Mouse (Mus musculus): ENCODE measurements around the gene P2rx5. TPM values are rescaled to one million over a fixed set of nuclear protein-coding genes. Genes with fewer than 3 reads are reported as not detected.
A peak's percentile ranks its signal among the peaks of the same experiment; 100 is the strongest.

The P2rx5 gene
- polyA plus RNA-seq, 1 experiment from 2014 or later, result 0.12 TPM

GRCm38 (mm10) chr11:73162284-73162683 lies 2.1 kb downstream of the P2rx5 start:
- 84% methylated on average over 5 of the region's 5 CpGs for WGBS
- Histone ChIP-seq H3K4me3 (ENCODE audit: low read depth, low read length) (no peak overlapping the region), H3K9ac (ENCODE audit: low read length) (no peak overlapping the region), H3K4me1 (replicated peaks; ENCODE audit: control insufficient read depth, insufficient read depth, low read length) (0 out of 2 replicates have a peak, but pooled peaks cover 3% of the 10 kb centered on the region), H3K36me3 (ENCODE audit: control insufficient read depth, insufficient read depth, low read length) (no peaks in the 10 kb centered on the region), H3K4me2 (ENCODE audit: low read depth, low read length, severe bottlenecking) (no peak overlapping the region), H3K9me3 (ENCODE audit: control insufficient read depth, low read length) (no peaks in the 10 kb centered on the region), H3K27me3 (ENCODE audit: control insufficient read depth, insufficient read depth, low read length) (peaks cover 15% of the 10 kb centered on the region), H3K27ac (ENCODE audit: low read depth, low read length) (no peak overlapping the region)
- ATAC-seq (replicated peaks; ENCODE audit: low FRiP score) (no peak), DNase-seq (ENCODE audit: low spot score) (no peak)

- no peak overlapping the region for H3K4me3 ChIP-seq (ENCODE audit: low read depth, low read length)
- WGBS, result 87% methylated on average over 8 of the region's 8 CpGs
- no peaks in the 10 kb centered on the region for H3K4me1 ChIP-seq (replicated peaks; ENCODE audit: control insufficient read depth, insufficient read depth, low read length)
- no peaks in the 10 kb centered on the region for H3K27me3 ChIP-seq (ENCODE audit: control insufficient read depth, insufficient read depth, low read length)
- ATAC-seq (replicated peaks; ENCODE audit: low FRiP score) (no peak), DNase-seq (ENCODE audit: low spot score) (no peak)
- no peak overlapping the region for H3K4me2 ChIP-seq (ENCODE audit: low read depth, low read length, severe bottlenecking)
- no peaks in the 10 kb centered on the region for H3K36me3 ChIP-seq (ENCODE audit: control insufficient read depth, insufficient read depth, low read length)
- H3K27ac ChIP-seq (ENCODE audit: low read depth, low read length), result no peak overlapping the region
- H3K9ac ChIP-seq (ENCODE audit: low read length), result no peak overlapping the region
- H3K9me3 ChIP-seq (ENCODE audit: control insufficient read depth, low read length), result no peaks in the 10 kb centered on the region
Measured at GRCm38 (mm10) chr11:73168071-73168470, 7.8 kb downstream of the P2rx5 start.

DNA sequence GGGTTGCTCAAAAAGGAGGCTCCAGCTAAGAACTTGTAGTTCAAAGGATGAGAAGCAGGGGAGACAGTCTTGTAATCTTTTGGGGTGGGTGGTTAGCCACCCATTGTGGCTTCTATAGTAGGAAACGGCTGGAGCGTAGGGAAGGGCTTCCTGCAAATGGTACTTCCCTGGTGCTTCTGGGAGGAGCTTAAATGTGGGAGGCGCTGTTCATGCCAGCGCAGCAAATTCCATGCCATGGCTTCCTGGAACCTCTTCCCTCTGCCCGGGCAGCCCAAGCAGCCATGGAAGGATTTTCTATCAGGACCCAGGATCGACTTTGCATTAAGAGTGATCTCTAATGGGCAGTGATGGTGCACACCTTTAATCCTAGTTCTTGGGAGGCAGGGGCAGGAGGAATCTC lies 8.4 kb downstream of the P2rx5 start:
- H3K4me2 ChIP-seq (ENCODE audit: low read depth, low read length, severe bottlenecking), result no peak overlapping the region
- H3K27me3 ChIP-seq (ENCODE audit: control insufficient read depth, insufficient read depth, low read length), result no peaks in the 10 kb centered on the region
- H3K4me1 ChIP-seq (replicated peaks; ENCODE audit: control insufficient read depth, insufficient read depth, low read length), result no peaks in the 10 kb centered on the region
- no peaks in the 10 kb centered on the region for H3K9me3 ChIP-seq (ENCODE audit: control insufficient read depth, low read length)
- H3K4me3 ChIP-seq (ENCODE audit: low read depth, low read length), result no peak overlapping the region
- WGBS, result 74% methylated on average over 6 of the region's 6 CpGs
- no peaks in the 10 kb centered on the region for H3K36me3 ChIP-seq (ENCODE audit: control insufficient read depth, insufficient read depth, low read length)
- no peak for DNase-seq (ENCODE audit: low spot score)
- no peak overlapping the region for H3K27ac ChIP-seq (ENCODE audit: low read depth, low read length)
- H3K9ac ChIP-seq (ENCODE audit: low read length), result no peak overlapping the region
- no peak for ATAC-seq (replicated peaks; ENCODE audit: low FRiP score)

DNA sequence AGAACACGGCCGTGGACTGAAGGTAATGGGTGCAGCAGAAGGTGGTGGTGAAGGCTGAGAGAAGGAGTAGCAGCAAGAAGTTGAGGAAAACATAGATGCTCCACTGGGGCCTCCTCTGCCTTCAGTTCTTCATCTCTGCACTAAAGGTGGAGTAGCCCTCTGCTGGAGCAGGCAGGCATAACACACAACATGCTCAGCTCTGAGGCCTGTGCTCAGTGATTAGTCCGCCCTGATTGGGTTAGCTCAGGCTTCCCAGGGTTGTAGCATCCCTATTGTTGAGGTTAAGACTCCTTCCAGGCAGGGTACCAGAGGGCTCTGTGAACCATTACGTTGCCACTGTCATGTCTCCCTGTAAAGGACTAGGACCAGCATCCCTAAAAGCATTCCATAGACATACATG lies 9.0 kb downstream of the P2rx5 start:
- Histone ChIP-seq H3K9me3 (ENCODE audit: control insufficient read depth, low read length) (no peaks in the 10 kb centered on the region), H3K27ac (ENCODE audit: low read depth, low read length) (no peak overlapping the region), H3K9ac (ENCODE audit: low read length) (no peak overlapping the region), H3K4me1 (replicated peaks; ENCODE audit: control insufficient read depth, insufficient read depth, low read length) (no peaks in the 10 kb centered on the region), H3K4me3 (ENCODE audit: low read depth, low read length) (no peak overlapping the region), H3K27me3 (ENCODE audit: control insufficient read depth, insufficient read depth, low read length) (no peaks in the 10 kb centered on the region), H3K36me3 (ENCODE audit: control insufficient read depth, insufficient read depth, low read length) (no peaks in the 10 kb centered on the region; the same call in 1 of the 2 replicates), H3K4me2 (ENCODE audit: low read depth, low read length, severe bottlenecking) (no peak overlapping the region)
- 47% methylated on average over 4 of the region's 4 CpGs for WGBS
- peak; percentile 76 for DNase-seq (ENCODE audit: low spot score)
- peak; percentile 54; the same call in 1 of the 2 replicates for ATAC-seq (replicated peaks; ENCODE audit: low FRiP score)

DNA sequence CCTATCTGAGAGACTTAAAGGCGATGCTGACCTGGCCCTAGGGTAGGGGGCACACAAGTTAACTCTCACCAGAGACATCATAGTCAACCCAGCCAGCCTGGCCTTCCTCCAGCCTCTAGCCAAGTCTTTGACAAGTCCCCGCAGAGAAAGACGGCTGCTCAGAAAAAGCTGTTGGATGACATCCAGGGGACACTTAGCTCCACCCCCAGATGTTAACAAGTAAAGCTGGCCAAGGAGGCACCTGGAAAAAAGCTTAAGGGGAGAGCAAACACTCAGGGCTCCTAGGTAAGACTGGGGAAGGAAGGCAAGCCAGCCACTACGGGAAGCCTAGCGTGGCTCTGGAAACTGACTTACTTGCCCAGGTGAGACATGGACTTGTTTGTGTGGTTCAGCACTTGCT lies 12.0 kb downstream of the P2rx5 start:
- Histone ChIP-seq H3K36me3 (ENCODE audit: control insufficient read depth, insufficient read depth, low read length) (no peaks in the 10 kb centered on the region; the same call in 1 of the 2 replicates), H3K27ac (ENCODE audit: low read depth, low read length) (no peak overlapping the region), H3K4me3 (ENCODE audit: low read depth, low read length) (no peak overlapping the region), H3K9me3 (ENCODE audit: control insufficient read depth, low read length) (no peaks in the 10 kb centered on the region), H3K4me1 (replicated peaks; ENCODE audit: control insufficient read depth, insufficient read depth, low read length) (peaks cover 6% of the 10 kb centered on the region), H3K9ac (ENCODE audit: low read length) (no peak overlapping the region), H3K27me3 (ENCODE audit: control insufficient read depth, insufficient read depth, low read length) (no peaks in the 10 kb centered on the region), H3K4me2 (ENCODE audit: low read depth, low read length, severe bottlenecking) (no peak overlapping the region)
- 77% methylated on average over 5 of the region's 5 CpGs for WGBS
- ATAC-seq (replicated peaks; ENCODE audit: low FRiP score), result no peak
- DNase-seq (ENCODE audit: low spot score), result no peak

DNA sequence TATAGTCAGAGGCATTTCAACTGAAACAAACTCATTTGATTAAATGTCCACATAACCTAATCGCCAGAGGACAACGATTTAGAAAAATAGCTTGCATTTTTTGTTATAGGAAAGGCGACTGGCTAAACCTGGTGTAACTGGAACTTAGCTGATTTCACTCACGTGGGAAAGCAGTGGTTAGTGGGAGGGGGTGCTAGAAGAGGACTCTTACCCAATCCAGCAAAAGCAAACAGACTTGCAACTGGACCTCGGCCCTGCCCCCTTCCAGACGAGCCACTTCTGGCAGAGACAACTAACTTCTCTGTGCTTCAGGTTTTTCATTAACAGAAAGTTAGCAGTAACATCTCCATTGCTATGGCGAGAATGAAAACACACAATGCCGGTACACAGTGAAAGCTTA lies 15.4 kb downstream of the P2rx5 start:
- no peaks in the 10 kb centered on the region for H3K9me3 ChIP-seq (ENCODE audit: control insufficient read depth, low read length)
- peaks cover 9% of the 10 kb centered on the region for H3K4me1 ChIP-seq (replicated peaks; ENCODE audit: control insufficient read depth, insufficient read depth, low read length)
- H3K4me3 ChIP-seq (ENCODE audit: low read depth, low read length), result peak overlapping the region; percentile 95
- ATAC-seq (replicated peaks; ENCODE audit: low FRiP score), result no peak
- WGBS, result 53% methylated on average over 8 of the region's 8 CpGs
- H3K27ac ChIP-seq (ENCODE audit: low read depth, low read length), result no peak overlapping the region
- no peak for DNase-seq (ENCODE audit: low spot score)
- peak overlapping the region; percentile 90 for H3K9ac ChIP-seq (ENCODE audit: low read length)
- H3K4me2 ChIP-seq (ENCODE audit: low read depth, low read length, severe bottlenecking), result peak overlapping the region; percentile 75
- no peaks in the 10 kb centered on the region for H3K27me3 ChIP-seq (ENCODE audit: control insufficient read depth, insufficient read depth, low read length)
- H3K36me3 ChIP-seq (ENCODE audit: control insufficient read depth, insufficient read depth, low read length), result no peaks in the 10 kb centered on the region; the same call in 1 of the 2 replicates

DNA sequence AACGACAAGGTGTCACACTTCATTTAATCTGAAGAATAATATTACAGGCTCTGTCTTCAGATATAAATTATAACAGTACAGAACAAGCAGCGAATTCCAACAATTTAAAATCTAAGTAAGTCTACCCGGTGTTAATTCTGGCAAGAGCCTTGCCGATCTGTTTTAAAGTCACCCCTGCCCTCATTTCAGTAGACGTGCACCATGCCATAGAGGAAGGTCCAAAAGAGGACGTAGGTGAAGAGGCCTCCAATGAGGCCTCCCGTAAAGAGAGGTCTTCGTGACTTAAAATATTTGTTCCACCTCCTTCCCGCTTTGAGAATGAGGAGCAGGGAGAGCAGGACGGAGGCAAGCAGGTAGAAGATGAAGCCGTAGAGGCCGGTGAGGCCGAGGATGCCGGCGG lies 16.0 kb downstream of the P2rx5 start:
- Histone ChIP-seq H3K9me3 (ENCODE audit: control insufficient read depth, low read length) (no peaks in the 10 kb centered on the region), H3K27ac (ENCODE audit: low read depth, low read length) (0 out of 2 replicates have a peak overlapping the region, but pooled peaks have one; percentile 53), H3K4me1 (replicated peaks; ENCODE audit: control insufficient read depth, insufficient read depth, low read length) (peaks cover 9% of the 10 kb centered on the region), H3K4me2 (ENCODE audit: low read depth, low read length, severe bottlenecking) (peak overlapping the region; percentile 75), H3K27me3 (ENCODE audit: control insufficient read depth, insufficient read depth, low read length) (no peaks in the 10 kb centered on the region), H3K36me3 (ENCODE audit: control insufficient read depth, insufficient read depth, low read length) (no peaks in the 10 kb centered on the region; the same call in 1 of the 2 replicates), H3K9ac (ENCODE audit: low read length) (peak overlapping the region; percentile 90), H3K4me3 (ENCODE audit: low read depth, low read length) (peak overlapping the region; percentile 95)
- ATAC-seq (replicated peaks; ENCODE audit: low FRiP score) (no peak), DNase-seq (ENCODE audit: low spot score) (no peak)
- WGBS, result 1% methylated on average over 15 of the region's 15 CpGs

GRCm38 (mm10) chr11:73176608-73177508 lies 16.6 kb downstream of the P2rx5 start, which contains the start of the genes Emc6 and Tax1bp3:
Gene Emc6, minus strand, starts transcription at chr11:73177037.
Gene Tax1bp3, plus strand, starts transcription at chr11:73177083.
- Histone ChIP-seq H3K4me1 (replicated peaks; ENCODE audit: control insufficient read depth, insufficient read depth, low read length) (peaks cover 9% of the 10 kb centered on the region), H3K9ac (ENCODE audit: low read length) (peak within 1 kb of the TSS; percentile 90), H3K36me3 (ENCODE audit: control insufficient read depth, insufficient read depth, low read length) (no peaks in the 10 kb centered on the region; the same call in 1 of the 2 replicates), H3K4me3 (ENCODE audit: low read depth, low read length) (peak within 1 kb of the TSS; percentile 95), H3K27ac (ENCODE audit: low read depth, low read length) (peak within 1 kb of the TSS; percentile 72), H3K9me3 (ENCODE audit: control insufficient read depth, low read length) (no peaks in the 10 kb centered on the region), H3K27me3 (ENCODE audit: control insufficient read depth, insufficient read depth, low read length) (no peaks in the 10 kb centered on the region), H3K4me2 (ENCODE audit: low read depth, low read length, severe bottlenecking) (peak within 1 kb of the TSS; percentile 75)
- DNase-seq (ENCODE audit: low spot score), result peak; percentile 99
- peak; percentile 98 for ATAC-seq (replicated peaks; ENCODE audit: low FRiP score)
- under 1% methylated on average over 78 of the region's 81 CpGs for WGBS

All from forebrain, embryonic 11.5 days (tissue).